Mouse (Mus musculus) embryonic facial prominence, embryonic 11.5 days (tissue): ENCODE results near the gene Med4. TPM values are rescaled to one million over a fixed set of nuclear protein-coding genes. Genes with fewer than 3 reads are reported as not detected.

Experiments
- ATAC-seq: fragments of 200-750 bp; cut with Nextera tagmentation; replicated peaks from 2 replicates; pipeline ENCODE4 v1.8.0; 2017; ENCODE audit warnings: low read depth; ENCODE audit not compliant: insufficient number of reproducible peaks, low FRiP score, low TSS enrichment
- DNase-seq: peaks from one replicate; pipeline ENCODE4 v3.0.0-alpha.2; 2015; ENCODE audit warnings: low spot score
- H3K27ac ChIP-seq: fragments of 300-500 bp; sonication (generic); replicated peaks from 2 replicates; pipeline ENCODE4 v1.5.1; 2014; ENCODE audit warnings: mild to moderate bottlenecking, low read depth, low read length, control low read depth
- H3K27me3 ChIP-seq: fragments of 300-500 bp; sonication (generic); 2 replicates; pipeline ENCODE4 v1.6.1; 2014; ENCODE audit warnings: mild to moderate bottlenecking, low read length, moderate library complexity, mixed read lengths; ENCODE audit not compliant: control insufficient read depth, insufficient read depth
- H3K36me3 ChIP-seq: fragments of 300-500 bp; sonication (generic); replicated peaks from 2 replicates; pipeline ENCODE4 v1.6.1; 2014; ENCODE audit warnings: low read depth, mild to moderate bottlenecking, low read length, moderate library complexity, mixed read lengths; ENCODE audit not compliant: control insufficient read depth, insufficient read depth
- H3K4me1 ChIP-seq: fragments of 300-500 bp; sonication (generic); 2 replicates; pipeline ENCODE4 v1.6.1; 2014; ENCODE audit warnings: low read length, mixed read lengths; ENCODE audit not compliant: control insufficient read depth, insufficient read depth
- H3K4me2 ChIP-seq: fragments of 300-500 bp; sonication (generic); 2 replicates; pipeline ENCODE4 v1.6.1; 2014; ENCODE audit warnings: low read depth, mild to moderate bottlenecking, control low read depth, low read length, moderate library complexity
- H3K4me3 ChIP-seq: fragments of 300-500 bp; sonication (generic); 2 replicates; pipeline ENCODE4 v1.5.1; 2014; ENCODE audit warnings: low read depth, low read length, control low read depth
- H3K9ac ChIP-seq: fragments of 300-500 bp; sonication (generic); replicated peaks from 2 replicates; pipeline ENCODE4 v1.6.1; 2014; ENCODE audit warnings: mild to moderate bottlenecking, control low read depth, low read length
- H3K9me3 ChIP-seq: fragments of 300-500 bp; sonication (generic); replicated peaks from 2 replicates; pipeline ENCODE4 v1.6.1; 2016; ENCODE audit warnings: mild to moderate bottlenecking, low read length, inconsistent platforms, mixed read lengths; ENCODE audit not compliant: control insufficient read depth
- WGBS: fragments of 180-500 bp; shearing (Covaris S2); extraction: QIAGEN DNeasy Blood & Tissue Kit; methylation state at CpG from one replicate; pipeline ENCODE4 v1.1.7; 2014; 5-methylcytosine and 5-hydroxymethylcytosine counted together
- polyA plus RNA-seq: library from polyadenylated mRNA; unstranded; fragments of >200 nt; fragmentation: Nextera tagmentation; extraction: Ambion mirVana; gene quantifications from 2 replicates; pipeline ENCODE4 v1.2.1, GENCODE M21; 2014

Med4 gene
- polyA plus RNA-seq, 1 experiment from 2014 or later = 113 TPM

GRCm38 (mm10) chr14:73486641-73487040, 23.2 kb upstream of the Med4 start:
- H3K9me3 ChIP-seq = no peaks in the 10 kb centered on the region
- H3K9ac ChIP-seq = no peak overlapping the region
- no peaks in the 10 kb centered on the region for H3K4me1 ChIP-seq
- H3K4me3 ChIP-seq = no peak overlapping the region
- ATAC-seq (no peak), DNase-seq (no peak)
- H3K36me3 ChIP-seq = no peaks in the 10 kb centered on the region
- 65% methylated on average over 5 of the region's 5 CpGs for WGBS
- no peak overlapping the region for H3K27ac ChIP-seq
- H3K4me2 ChIP-seq = no peak overlapping the region
- no peaks in the 10 kb centered on the region for H3K27me3 ChIP-seq

DNA sequence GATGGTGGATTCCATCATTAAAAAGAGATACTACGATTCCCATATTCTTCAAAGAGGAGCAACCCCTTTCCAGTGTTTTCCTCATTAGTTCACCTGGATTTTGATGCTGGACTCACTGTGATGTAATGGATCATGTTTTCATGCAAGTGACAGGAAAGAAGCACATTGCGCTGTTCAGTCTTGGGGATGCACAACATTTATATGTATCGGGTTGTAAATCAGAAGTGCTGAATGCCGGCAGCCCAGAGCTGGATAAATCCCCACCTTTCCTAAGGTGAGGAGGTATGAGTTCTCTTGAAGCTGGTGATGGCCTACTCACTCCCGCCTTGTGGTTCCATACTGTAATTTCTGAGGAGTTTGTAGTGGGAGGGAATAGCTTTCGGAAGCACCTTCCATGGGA, 16.5 kb upstream of the Med4 start:
- ATAC-seq (no peak), DNase-seq (no peak)
- H3K9ac ChIP-seq = no peak overlapping the region
- no peaks in the 10 kb centered on the region for H3K27me3 ChIP-seq
- H3K4me2 ChIP-seq = no peak overlapping the region
- H3K27ac ChIP-seq = no peak overlapping the region
- H3K4me3 ChIP-seq = no peak overlapping the region
- no peaks in the 10 kb centered on the region for H3K4me1 ChIP-seq
- WGBS = 89% methylated on average over 6 of the region's 6 CpGs
- H3K9me3 ChIP-seq = no peaks in the 10 kb centered on the region
- no peaks in the 10 kb centered on the region for H3K36me3 ChIP-seq

DNA sequence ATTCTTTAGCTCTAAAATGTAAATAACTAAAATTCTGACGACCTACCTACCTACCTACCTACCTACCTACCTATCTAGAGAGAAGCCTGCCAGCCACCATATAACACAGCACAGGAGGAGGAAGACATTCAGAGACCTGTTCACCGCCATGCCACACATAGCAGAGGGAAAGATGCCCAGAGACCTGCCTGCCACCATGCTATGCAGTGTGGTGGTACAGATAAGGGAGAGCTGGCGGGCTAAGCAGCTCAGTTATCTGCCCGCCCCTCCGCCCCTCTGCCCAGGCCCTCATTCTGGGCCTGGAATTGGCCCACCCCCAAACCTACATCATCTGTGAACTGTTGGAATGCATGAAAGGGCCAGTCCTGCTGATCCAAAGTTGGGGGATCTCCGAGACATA, 15.7 kb upstream of the Med4 start:
- Histone ChIP-seq H3K4me2 (no peak overlapping the region), H3K4me1 (no peaks in the 10 kb centered on the region), H3K36me3 (no peaks in the 10 kb centered on the region), H3K27me3 (no peaks in the 10 kb centered on the region), H3K9ac (no peak overlapping the region), H3K9me3 (no peaks in the 10 kb centered on the region), H3K4me3 (no peak overlapping the region), H3K27ac (no peak overlapping the region)
- DNase-seq = no peak
- 77% methylated on average over 6 of the region's 6 CpGs for WGBS
- no peak for ATAC-seq

DNA sequence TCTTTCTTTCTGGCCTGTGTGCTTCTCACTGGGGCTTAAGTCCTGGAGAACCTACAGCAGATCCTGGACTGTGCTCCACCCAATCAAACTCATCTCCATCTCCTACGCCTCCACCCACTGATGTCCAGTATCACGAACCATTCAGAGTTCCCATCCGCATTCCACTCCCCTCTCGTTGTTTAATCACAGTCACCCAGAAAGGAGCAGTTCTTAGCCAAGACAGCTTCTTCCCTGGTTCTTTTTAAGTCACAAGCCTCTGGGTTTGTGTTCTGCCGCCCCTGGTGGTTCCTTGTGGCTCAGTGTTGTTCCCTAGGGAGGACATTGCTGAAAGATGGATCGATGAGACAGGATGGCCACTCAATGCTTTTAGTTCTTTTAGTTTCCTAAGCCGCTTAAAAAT, 14.1 kb upstream of the Med4 start:
- WGBS = 69% methylated on average over 7 of the region's 7 CpGs
- Histone ChIP-seq H3K4me1 (no peaks in the 10 kb centered on the region), H3K27me3 (no peaks in the 10 kb centered on the region), H3K9me3 (no peaks in the 10 kb centered on the region), H3K4me3 (no peak overlapping the region), H3K9ac (no peak overlapping the region), H3K27ac (no peak overlapping the region), H3K36me3 (no peaks in the 10 kb centered on the region), H3K4me2 (no peak overlapping the region)
- no peak for DNase-seq
- ATAC-seq = no peak

DNA sequence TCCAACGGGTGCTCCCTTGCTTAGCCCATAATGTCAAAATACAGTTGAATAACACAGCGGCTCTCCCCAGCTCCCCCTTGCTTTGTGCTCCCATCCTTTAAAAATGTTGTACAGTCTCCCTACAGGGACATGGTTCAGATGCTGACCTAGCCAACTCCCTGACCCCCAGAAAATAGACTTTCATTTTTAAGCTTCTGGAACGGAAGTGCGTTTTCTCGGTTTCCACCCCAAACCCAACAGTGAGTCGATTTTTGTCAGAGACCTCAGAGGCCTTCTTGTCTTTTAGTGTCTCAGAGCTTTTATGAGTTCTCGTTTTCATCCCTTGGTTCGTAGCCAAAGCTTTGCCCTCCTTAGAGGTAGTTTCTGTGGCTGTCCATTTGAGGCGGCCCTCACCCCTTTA, 8.5 kb upstream of the Med4 start:
- Histone ChIP-seq H3K36me3 (no peaks in the 10 kb centered on the region), H3K9me3 (no peaks in the 10 kb centered on the region), H3K27ac (no peak overlapping the region), H3K4me1 (no peaks in the 10 kb centered on the region), H3K9ac (no peak overlapping the region), H3K27me3 (no peaks in the 10 kb centered on the region), H3K4me3 (no peak overlapping the region), H3K4me2 (no peak overlapping the region)
- ATAC-seq (no peak), DNase-seq (no peak)
- 89% methylated on average over 9 of the region's 9 CpGs for WGBS

GRCm38 (mm10) chr14:73501721-73502120, 8.1 kb upstream of the Med4 start:
- no peak for DNase-seq

DNA sequence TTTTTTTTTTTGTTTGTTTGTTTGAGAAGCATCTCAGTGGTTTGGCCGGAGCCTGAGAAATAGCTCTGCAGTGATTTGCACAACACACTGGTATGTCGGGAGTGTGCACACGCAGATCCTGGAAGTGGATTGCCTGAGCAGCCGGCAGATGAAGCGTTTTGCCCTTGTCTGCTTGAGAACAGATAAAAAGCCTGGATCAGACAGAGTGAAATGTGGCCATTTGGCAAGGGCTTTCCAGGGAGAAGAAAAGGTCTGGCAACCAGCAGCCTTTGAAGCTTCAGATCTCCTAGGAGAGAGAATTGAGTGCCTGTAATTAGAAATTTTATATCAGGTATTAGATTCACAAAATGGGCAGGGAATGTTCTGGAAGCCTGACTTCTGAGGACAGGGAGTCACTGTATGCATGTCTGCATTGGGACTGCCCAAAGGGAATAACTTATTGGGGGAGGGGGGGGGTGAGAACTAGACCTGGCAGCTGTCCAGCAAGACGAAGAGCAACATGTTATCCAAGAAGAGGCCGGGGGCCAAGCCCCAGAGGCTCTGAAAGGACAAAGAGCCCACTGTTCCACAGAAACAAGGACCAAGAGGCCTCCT, 7.1 kb upstream of the Med4 start:
- ATAC-seq = no peak; the same call in 1 of the 2 replicates
- H3K9me3 ChIP-seq = no peaks in the 10 kb centered on the region

More at GRCm38 (mm10) chr14:73501721-73502120, 8.1 kb upstream of the Med4 start:
- Histone ChIP-seq H3K27ac (no peak overlapping the region), H3K9me3 (no peaks in the 10 kb centered on the region), H3K36me3 (no peaks in the 10 kb centered on the region), H3K4me2 (no peak overlapping the region), H3K9ac (no peak overlapping the region), H3K27me3 (no peaks in the 10 kb centered on the region), H3K4me1 (no peaks in the 10 kb centered on the region), H3K4me3 (no peak overlapping the region)
- no peak for ATAC-seq
- 81% methylated on average over 6 of the region's 6 CpGs for WGBS

GRCm38 (mm10) chr14:73503237-73503933, 6.4 kb upstream of the Med4 start:
- Histone ChIP-seq H3K9me3 (no peaks in the 10 kb centered on the region), H3K9ac (no peak overlapping the region), H3K36me3 (no peaks in the 10 kb centered on the region), H3K27me3 (no peaks in the 10 kb centered on the region), H3K4me1 (no peaks in the 10 kb centered on the region), H3K4me2 (no peak overlapping the region), H3K27ac (no peak overlapping the region), H3K4me3 (no peak overlapping the region)
- WGBS = 59% methylated on average over 13 of the region's 13 CpGs
- DNase-seq (no peak), ATAC-seq (no peak)

More for the DNA sequence above, 7.1 kb upstream of the Med4 start:
- peak; percentile 41 for DNase-seq
- Histone ChIP-seq H3K36me3 (no peaks in the 10 kb centered on the region), H3K4me2 (no peak overlapping the region), H3K4me1 (no peaks in the 10 kb centered on the region), H3K27me3 (no peaks in the 10 kb centered on the region), H3K9ac (no peak overlapping the region), H3K27ac (no peak overlapping the region), H3K4me3 (no peak overlapping the region)
- WGBS = 36% methylated on average over 7 of the region's 7 CpGs
